Mouse (Mus musculus) limb, embryonic 10.5 days (tissue): ENCODE results near the gene Prpsap2. TPM values are rescaled to one million over a fixed set of nuclear protein-coding genes. Genes with fewer than 3 reads are reported as not detected.

ENCODE experiments used
- DNase-seq: peaks from one replicate; pipeline ENCODE4 v3.0.0-alpha.2; 2017; ENCODE audit warnings: low spot score
- H3K27ac ChIP-seq: fragments of 300-500 bp; sonication (generic); 2 replicates; pipeline ENCODE4 v1.5.1; 2016; ENCODE audit warnings: mild to moderate bottlenecking
- H3K27me3 ChIP-seq: fragments of 300-500 bp; sonication (generic); 2 replicates; pipeline ENCODE4 v1.6.1; 2016; ENCODE audit warnings: low read depth, mild to moderate bottlenecking; ENCODE audit not compliant: poor library complexity, severe bottlenecking
- H3K36me3 ChIP-seq: fragments of 300-500 bp; sonication (generic); 2 replicates; pipeline ENCODE4 v1.6.1; 2016; ENCODE audit warnings: mild to moderate bottlenecking, moderate library complexity
- H3K4me1 ChIP-seq: fragments of 300-500 bp; sonication (generic); 2 replicates; pipeline ENCODE4 v1.6.1; 2016
- H3K4me3 ChIP-seq: fragments of 300-500 bp; sonication (generic); 2 replicates; pipeline ENCODE4 v1.5.1; 2016; ENCODE audit warnings: mild to moderate bottlenecking, moderate library complexity
- H3K9me3 ChIP-seq: fragments of 300-500 bp; sonication (generic); replicated peaks from 2 replicates; pipeline ENCODE4 v1.6.1; 2016; ENCODE audit warnings: mild to moderate bottlenecking
- WGBS: fragments of 180-500 bp; shearing (Covaris S2); methylation state at CpG from one replicate; pipeline ENCODE4 v1.1.7; 2016; 5-methylcytosine and 5-hydroxymethylcytosine counted together
- polyA plus RNA-seq: library from polyadenylated mRNA; unstranded; fragments of >200 nt; fragmentation: Nextera tagmentation; extraction: Ambion mirVana; gene quantifications from 2 replicates; pipeline ENCODE4 v1.2.1, GENCODE M21; 2016

The Prpsap2 gene
- polyA plus RNA-seq, 1 experiment from 2014 or later = 32.4 TPM

- Histone ChIP-seq H3K27me3 (peaks cover 40% of the 10 kb centered on the region), H3K36me3 (no peaks in the 10 kb centered on the region), H3K27ac (peak within 1 kb of the TSS; percentile 76), H3K4me1 (peaks cover 38% of the 10 kb centered on the region), H3K9me3 (no peaks in the 10 kb centered on the region), H3K4me3 (peak within 1 kb of the TSS; percentile 59)
- DNase-seq = peak; percentile 90
- under 1% methylated on average over 76 of the region's 76 CpGs for WGBS
These were observed 77.8 kb downstream of the Prpsap2 start, which contains the start of gene Fam83g for GRCm38 (mm10) chr11:61683907-61684731. Gene Fam83g (plus strand): TSS chr11:61684091.

Other genes starting within 250 kb of the Prpsap2 start
- gene Epn2, start 182.4 kb downstream of the Prpsap2 start, polyA plus RNA-seq = 20.3 and 24.1 TPM in 2 replicates
- 6.9 and 7.1 TPM in 2 replicates for gene Grap, start 108.8 kb downstream of the Prpsap2 start, polyA plus RNA-seq
- gene Fam83g, start 78.0 kb downstream of the Prpsap2 start, polyA plus RNA-seq = 2.2 and 2.4 TPM in 2 replicates
- gene Slc5a10, start 41.3 kb downstream of the Prpsap2 start, polyA plus RNA-seq = 0.08 and 0.11 TPM in 2 replicates
- 9.4 and 13.6 TPM in 2 replicates for gene Ulk2, start 93.0 kb upstream of the Prpsap2 start, polyA plus RNA-seq
- 18.2 and 18.8 TPM in 2 replicates for gene Akap10, start 168.2 kb upstream of the Prpsap2 start, polyA plus RNA-seq
- 11.7 and 16.5 TPM in 2 replicates for gene Specc1, start 194.7 kb upstream of the Prpsap2 start, polyA plus RNA-seq